Mouse (Mus musculus): Measurements from ENCODE around the gene Tpp1.

Tpp1 gene

GRCm38 (mm10) chr7:105726144-105726979 is 25.7 kb downstream of the Tpp1 start:
- peak; percentile 94 for DNase-seq

- DNase-seq, result no peak
Measured at GRCm38 (mm10) chr7:105721916-105722315, 30.1 kb downstream of the Tpp1 start.

GRCm38 (mm10) chr7:105715366-105715765 is 36.7 kb downstream of the Tpp1 start:
- no peak for DNase-seq

GRCm38 (mm10) chr7:105708733-105709132 is 43.3 kb downstream of the Tpp1 start:
- peak; percentile 66 for DNase-seq

GRCm38 (mm10) chr7:105703816-105704215 is 48.2 kb downstream of the Tpp1 start:
- DNase-seq, result peak; percentile 76

GRCm38 (mm10) chr7:105703184-105703583 is 48.9 kb downstream of the Tpp1 start:
- DNase-seq, result peak; percentile 74

Measured in heart, adult 11 months (tissue).